Mouse (Mus musculus) limb, embryonic 14.5 days (tissue): ENCODE data around the gene Vrk1. TPM values are rescaled to one million over a fixed set of nuclear protein-coding genes. Genes with fewer than 3 reads are reported as not detected.

Experiments
- ATAC-seq: fragments of 200-750 bp; cut with Nextera tagmentation; 2 replicates; pipeline ENCODE4 v1.8.0; 2017; ENCODE audit warnings: low read depth, moderate number of reproducible peaks, moderate TSS enrichment; ENCODE audit not compliant: low FRiP score
- DNase-seq: peaks from one replicate; pipeline ENCODE4 v3.0.0-alpha.2; 2015; ENCODE audit warnings: low spot score
- H3K27ac ChIP-seq: fragments of 300-500 bp; sonication (generic); replicated peaks from 2 replicates; pipeline ENCODE4 v1.5.1; 2014; ENCODE audit warnings: low read depth, mild to moderate bottlenecking, low read length, moderate library complexity, mixed read lengths
- H3K27me3 ChIP-seq: fragments of 300-500 bp; sonication (generic); 2 replicates; pipeline ENCODE4 v1.6.1; 2014; ENCODE audit warnings: low read length, mixed read lengths; ENCODE audit not compliant: control insufficient read depth, insufficient read depth
- H3K36me3 ChIP-seq: fragments of 300-500 bp; sonication (generic); 2 replicates; pipeline ENCODE4 v1.6.1; 2014; ENCODE audit warnings: mild to moderate bottlenecking, low read length, moderate library complexity, mixed read lengths; ENCODE audit not compliant: control insufficient read depth, insufficient read depth
- H3K4me1 ChIP-seq: fragments of 300-500 bp; sonication (generic); 2 replicates; pipeline ENCODE4 v1.6.1; 2014; ENCODE audit warnings: antibody characterized with exemption, low read length, mixed read lengths; ENCODE audit not compliant: control insufficient read depth, insufficient read depth
- H3K4me2 ChIP-seq: fragments of 300-500 bp; sonication (generic); replicated peaks from 2 replicates; pipeline ENCODE4 v1.6.1; 2014; ENCODE audit warnings: low read depth, mild to moderate bottlenecking, low read length, moderate library complexity; ENCODE audit not compliant: severe bottlenecking
- H3K4me3 ChIP-seq: fragments of 300-500 bp; sonication (generic); replicated peaks from 2 replicates; pipeline ENCODE4 v1.5.1; 2014; ENCODE audit warnings: low read length
- H3K9ac ChIP-seq: fragments of 300-500 bp; sonication (generic); 2 replicates; pipeline ENCODE4 v1.6.1; 2014; ENCODE audit warnings: mild to moderate bottlenecking, low read depth, low read length, moderate library complexity; ENCODE audit not compliant: severe bottlenecking
- H3K9me3 ChIP-seq: fragments of 300-500 bp; sonication (generic); 2 replicates; pipeline ENCODE4 v1.6.1; 2016; ENCODE audit warnings: low read length; ENCODE audit not compliant: control insufficient read depth
- POLR2A ChIP-seq: fragments of 200-500 bp; IDR thresholded peaks from 2 replicates; pipeline ENCODE4 v1.8.0; 2012; ENCODE audit warnings: inconsistent platforms, mild to moderate bottlenecking, moderate library complexity, borderline replicate concordance; ENCODE audit not compliant: insufficient read depth, insufficient read length; ENCODE audit errors: extremely low read depth
- WGBS: fragments of 180-500 bp; shearing (Covaris S2); extraction: QIAGEN DNeasy Blood & Tissue Kit; methylation state at CpG from one replicate; pipeline ENCODE4 v1.1.7; 2014; 5-methylcytosine and 5-hydroxymethylcytosine counted together
- polyA plus RNA-seq, 2 experiments: library from polyadenylated mRNA; depleted of rRNA in 1 of 2; stranded (reverse) in 1 of 2; unstranded in 1 of 2; fragments of >200 nt; fragmentation: Nextera tagmentation in 1 of 2; extraction: Ambion mirVana in 1 of 2; gene quantifications; 2 replicates each; pipeline versions ENCODE4 v1.2.1 to v1.2.3; 2012 to 2014

Gene Vrk1
- polyA plus RNA-seq, 2 experiments = 36.1 to 50.2 TPM

DNA sequence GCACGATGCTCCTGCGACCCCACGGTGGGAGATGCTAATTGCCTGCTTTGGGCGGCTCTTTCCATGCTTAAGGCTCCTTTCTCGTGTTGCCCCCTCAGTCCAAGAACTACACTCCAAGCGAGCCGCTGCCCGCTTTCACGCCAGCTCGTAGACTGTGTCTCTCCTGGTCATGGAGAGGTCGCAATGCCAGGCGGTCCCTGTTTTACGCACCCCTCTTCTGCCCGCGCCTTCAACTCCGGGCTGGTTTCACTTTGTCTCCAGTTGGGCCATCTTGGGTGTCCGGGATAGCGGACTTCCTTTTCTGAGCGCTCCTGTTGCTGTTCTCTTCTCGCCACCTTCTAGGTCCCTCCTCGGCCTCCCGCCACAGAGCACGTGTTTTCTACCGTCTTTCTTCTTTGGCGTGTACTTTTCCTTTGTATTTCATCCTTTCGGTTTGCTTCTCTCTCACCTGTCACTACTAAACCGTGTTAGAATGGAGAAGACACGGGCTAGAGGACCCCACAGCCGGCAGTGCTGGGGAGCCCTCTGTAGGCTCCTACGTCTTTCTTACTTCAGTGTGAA lies 46.9 kb upstream of the Vrk1 start:
- no peaks in the 10 kb centered on the region for H3K9me3 ChIP-seq
- DNase-seq (no peak), ATAC-seq (peak; percentile 54)
- H3K4me1 ChIP-seq = peaks cover 2% of the 10 kb centered on the region
- no peak for TF ChIP-seq POLR2A
- H3K27me3 ChIP-seq = peaks cover 17% of the 10 kb centered on the region
- peak overlapping the region; percentile 49 for H3K4me3 ChIP-seq
- H3K9ac ChIP-seq = peak overlapping the region; percentile 49
- peak overlapping the region; percentile 96 for H3K4me2 ChIP-seq
- H3K27ac ChIP-seq = no peak overlapping the region
- 3% methylated on average over 29 of the region's 30 CpGs for WGBS
- H3K36me3 ChIP-seq = no peaks in the 10 kb centered on the region

- Histone ChIP-seq H3K27me3 (no peaks in the 10 kb centered on the region), H3K4me3 (no peak overlapping the region), H3K36me3 (no peaks in the 10 kb centered on the region), H3K27ac (no peak overlapping the region), H3K9me3 (no peaks in the 10 kb centered on the region), H3K4me1 (peaks cover 2% of the 10 kb centered on the region), H3K9ac (no peak overlapping the region), H3K4me2 (no peak overlapping the region)
- ATAC-seq = no peak
- WGBS = 41% methylated on average over 19 of the region's 19 CpGs
- no peak for TF ChIP-seq POLR2A
- no peak for DNase-seq
Measured at GRCm38 (mm10) chr12:105966887-105967637, 43.0 kb upstream of the Vrk1 start.

- ATAC-seq = no peak
- no peaks in the 10 kb centered on the region for H3K27me3 ChIP-seq
- DNase-seq = no peak
- H3K9ac ChIP-seq = no peak overlapping the region
- no peak overlapping the region; the same call in 1 of the 2 replicates for H3K4me3 ChIP-seq
- no peaks in the 10 kb centered on the region for H3K9me3 ChIP-seq
- no peak for TF ChIP-seq POLR2A
- peaks cover 2% of the 10 kb centered on the region for H3K4me1 ChIP-seq
- H3K27ac ChIP-seq = no peak overlapping the region
- 11% methylated on average over 18 of the region's 18 CpGs for WGBS
- no peaks in the 10 kb centered on the region for H3K36me3 ChIP-seq
- H3K4me2 ChIP-seq = peak overlapping the region; percentile 19; the same call in 1 of the 2 replicates
Measured at GRCm38 (mm10) chr12:105967806-105968205, 42.2 kb upstream of the Vrk1 start.

DNA sequence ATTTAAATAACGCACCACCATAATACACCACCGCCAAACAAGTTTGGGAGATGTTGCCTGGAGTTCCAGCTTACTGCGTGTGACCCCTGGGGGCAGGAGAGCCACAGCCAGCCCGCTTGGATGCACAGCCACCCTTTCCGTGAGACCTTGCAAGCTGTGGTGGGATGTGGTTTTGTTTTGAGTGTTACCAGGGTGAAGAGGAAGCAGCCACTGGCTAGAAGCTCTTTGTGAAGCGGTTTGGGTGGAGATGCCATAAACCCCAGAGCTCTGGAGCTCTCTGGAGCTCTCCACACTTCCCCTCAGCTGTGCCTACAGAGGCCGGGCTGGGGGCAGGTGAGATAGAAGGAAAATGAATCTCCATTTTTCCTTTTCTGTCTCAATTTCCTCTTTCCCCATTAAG lies 38.8 kb upstream of the Vrk1 start:
- H3K4me1 ChIP-seq = peaks cover 2% of the 10 kb centered on the region
- no peak for TF ChIP-seq POLR2A
- H3K4me3 ChIP-seq = no peak overlapping the region
- ATAC-seq = no peak
- WGBS = 54% methylated on average over 7 of the region's 7 CpGs
- DNase-seq = no peak
- no peak overlapping the region for H3K4me2 ChIP-seq
- H3K27ac ChIP-seq = no peak overlapping the region
- no peaks in the 10 kb centered on the region for H3K27me3 ChIP-seq
- H3K9ac ChIP-seq = no peak overlapping the region
- no peaks in the 10 kb centered on the region for H3K9me3 ChIP-seq
- no peaks in the 10 kb centered on the region for H3K36me3 ChIP-seq

DNA sequence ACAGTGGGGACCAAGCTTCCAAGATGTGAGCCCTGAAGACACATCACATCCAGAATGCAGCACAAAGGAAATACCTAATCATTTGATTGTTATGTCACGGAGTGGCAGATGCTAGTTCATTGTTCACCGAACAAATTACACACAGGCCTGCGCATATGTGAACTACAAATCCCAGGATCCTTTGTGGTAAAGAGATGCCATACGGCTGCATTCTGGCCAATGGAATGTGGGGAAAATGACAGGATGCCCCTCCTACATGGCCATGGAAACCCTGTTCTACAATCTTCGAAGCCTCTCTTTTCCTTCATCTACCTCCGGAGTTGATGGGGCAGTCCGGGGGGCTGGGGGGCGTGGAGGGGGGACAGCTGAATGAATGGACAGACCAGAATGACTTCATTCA lies 37.4 kb upstream of the Vrk1 start:
- Histone ChIP-seq H3K36me3 (no peaks in the 10 kb centered on the region), H3K27me3 (no peaks in the 10 kb centered on the region), H3K9ac (no peak overlapping the region), H3K4me3 (no peak overlapping the region), H3K4me2 (no peak overlapping the region), H3K27ac (no peak overlapping the region), H3K9me3 (no peaks in the 10 kb centered on the region), H3K4me1 (peaks cover 2% of the 10 kb centered on the region; the same call in 1 of the 2 replicates)
- TF ChIP-seq POLR2A = no peak
- WGBS = 93% methylated on average over 8 of the region's 8 CpGs
- no peak for ATAC-seq
- no peak for DNase-seq
